Comparison of ENCODE assay signal across 10 mouse cellular contexts in the genomic region with DNA sequence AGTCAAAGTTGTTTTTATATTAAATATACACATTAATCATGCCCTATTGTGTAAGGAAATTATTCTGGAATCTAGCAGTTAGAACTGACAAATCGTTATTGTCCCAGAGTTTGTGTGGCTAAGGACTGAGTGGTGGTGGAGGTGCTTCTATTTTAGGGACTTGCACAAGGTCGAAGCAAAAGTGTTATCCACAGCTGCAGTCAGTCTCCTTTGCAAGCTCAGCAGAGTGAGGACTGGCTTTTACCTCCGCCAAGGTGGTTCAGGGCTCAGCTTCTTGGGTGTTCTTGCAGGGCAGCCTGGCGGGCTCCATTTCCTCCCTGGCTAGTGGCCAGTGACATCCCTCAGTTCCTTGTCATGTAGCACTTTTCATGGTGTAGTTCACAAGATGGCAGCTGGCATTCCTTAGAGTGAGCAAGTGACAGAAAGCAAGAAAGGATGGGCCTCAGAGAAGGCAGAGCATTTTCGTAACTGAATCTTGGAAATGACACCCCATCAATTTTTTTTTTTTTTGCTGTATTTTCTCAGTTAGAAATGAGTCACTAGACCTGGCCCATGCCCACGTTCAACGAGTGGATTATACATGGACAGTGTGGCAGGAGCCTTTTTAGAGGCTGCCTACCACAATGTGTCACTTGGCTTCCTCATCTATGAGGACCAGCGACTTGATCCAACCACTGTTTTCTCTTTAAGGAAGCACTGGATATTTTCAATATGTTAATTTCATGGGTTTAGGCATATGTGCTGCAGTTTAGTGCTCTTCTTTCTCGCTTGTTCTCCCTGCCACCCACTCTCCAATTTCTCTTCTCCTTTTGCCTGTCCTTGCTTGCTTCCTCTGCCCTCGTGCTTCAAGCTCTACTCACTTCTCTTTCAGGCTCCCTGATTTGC.
A peak's percentile ranks its signal among the peaks of the same experiment; 100 is the strongest.
DNase-seq lines count a peak whose midpoint lies in the region; ATAC-seq and TF ChIP-seq lines count a peak whose summit lies in the region.
"Had no signal": no experiment of that assay in that cellular context is flagged by ENCODE, and none has a peak within 500 bp of the region (broad histone marks: within the 10 kb centered on the region; RNA-seq: fewer than 3 reads in every experiment).

No protein-coding gene starts in this region.

- 88% methylated on average over 10 of the region's 10 CpGs for WGBS in midbrain, embryonic 13.5 days

- no peaks in the 10 kb centered on the region for H3K79me2 ChIP-seq in MEL (ENCODE audit: control insufficient read depth, insufficient read depth, low read length, poor library complexity)

- H3K4me1 ChIP-seq in MEL (ENCODE audit: control insufficient read depth in 1 of 2, insufficient read depth in 2 of 2, low read length in 2 of 2): peaks cover 8 to 18% of the 10 kb centered on the region in 2 experiments
- H3K4me1 ChIP-seq in megakaryocyte, embryonic 14.5 days: peaks cover 33% of the 10 kb centered on the region
- no peaks in the 10 kb centered on the region for H3K4me1 ChIP-seq in midbrain, embryonic 13.5 days (replicated peaks)

- no peak overlapping the region for H3K4me2 ChIP-seq in midbrain, embryonic 13.5 days (replicated peaks)
- H3K4me2 ChIP-seq: hindbrain, embryonic 14.5 days had no signal

- peaks cover 0 to 12% of the 10 kb centered on the region in 2 experiments; a peak in 2 of 4 replicates for H3K36me3 ChIP-seq in MEL (ENCODE audit: control insufficient read depth in 1 of 2, insufficient read depth in 2 of 2, low read length in 2 of 2)
- H3K36me3 ChIP-seq in megakaryocyte, embryonic 14.5 days (replicated peaks; ENCODE audit: low read length): no peaks in the 10 kb centered on the region
- H3K36me3 ChIP-seq in midbrain, embryonic 13.5 days: no peaks in the 10 kb centered on the region

- no peak for TF ChIP-seq RAD21 in MEL (IDR thresholded peaks at IDR 0.05; ENCODE audit: low read depth, low read length)

- no peak overlapping the region; the same call in 1 of the 2 replicates for H3K27ac ChIP-seq in MEL (ENCODE audit: control insufficient read depth, low read depth, low read length)
- no peak overlapping the region for H3K27ac ChIP-seq in midbrain, embryonic 13.5 days
- H3K27ac ChIP-seq: hindbrain, embryonic 14.5 days had no signal

- no peak for TF ChIP-seq POLR2A in MEL (IDR thresholded peaks at IDR 0.05; ENCODE audit: control insufficient read depth in 1 of 2, insufficient read depth in 1 of 2, low read depth in 1 of 2, low read length in 2 of 2, poor library complexity in 1 of 2)

- H3K27me3 ChIP-seq in MEL (ENCODE audit: control insufficient read depth in 1 of 2, insufficient read depth in 2 of 2, low read length in 2 of 2): no peaks in the 10 kb centered on the region
- no peaks in the 10 kb centered on the region for H3K27me3 ChIP-seq in megakaryocyte, embryonic 14.5 days (replicated peaks)
- H3K27me3 ChIP-seq in midbrain, embryonic 13.5 days: no peaks in the 10 kb centered on the region

- peak; percentile 46 to 49 for DNase-seq in heart, adult 18-20 months
- no peak for DNase-seq in heart, adult 8-10 months (ENCODE audit: low spot score)
- DNase-seq in MEL (ENCODE audit: low read depth, low spot score): peak; percentile 28
- no peak for DNase-seq in spleen, adult 12 weeks (ENCODE audit: low spot score)
- DNase-seq in layer of hippocampus, postnatal 14 days (ENCODE audit: low spot score in 2 of 2): no peak

- no peaks in the 10 kb centered on the region for H3K9me3 ChIP-seq in MEL (replicated peaks; ENCODE audit: insufficient read depth, low read length)
- no peaks in the 10 kb centered on the region for H3K9me3 ChIP-seq in megakaryocyte, embryonic 14.5 days
- no peaks in the 10 kb centered on the region for H3K9me3 ChIP-seq in midbrain, embryonic 13.5 days

- no peak overlapping the region for H3K4me3 ChIP-seq in MEL (ENCODE audit: control insufficient read depth in 1 of 2, insufficient read depth in 1 of 2, low read depth in 2 of 2, low read length in 2 of 2)
- peak overlapping the region; percentile 64 for H3K4me3 ChIP-seq in megakaryocyte, embryonic 14.5 days (replicated peaks)
- H3K4me3 ChIP-seq in midbrain, embryonic 13.5 days (replicated peaks): no peak overlapping the region
- H3K4me3 ChIP-seq: myocyte had no signal

- peak; percentile 40 to 51; a peak in 3 of 4 replicates for ATAC-seq in hematopoietic stem cell, adult 5-6 weeks (replicated peaks in 1 of 2; ENCODE audit: insufficient read depth in 1 of 2, low FRiP score in 2 of 2, low TSS enrichment in 1 of 2, low read depth in 1 of 2, poor library complexity in 2 of 2, severe bottlenecking in 2 of 2)
- no peak for ATAC-seq in midbrain, embryonic 13.5 days

- TF ChIP-seq EP300 in MEL (IDR thresholded peaks at IDR 0.05; ENCODE audit: low read depth in 1 of 2, low read length in 2 of 2): no peak

- no peak overlapping the region for H3K9ac ChIP-seq in MEL (ENCODE audit: control insufficient read depth, low read depth, low read length, poor library complexity, severe bottlenecking)
- no peak overlapping the region for H3K9ac ChIP-seq in midbrain, embryonic 13.5 days (replicated peaks)
- H3K9ac ChIP-seq: hindbrain, embryonic 14.5 days had no signal

- TF ChIP-seq CTCF in MEL (IDR thresholded peaks at IDR 0.05 in 2 of 3, conservative IDR thresholded peaks at IDR 0.05 in 1 of 3; ENCODE audit: control insufficient read depth in 1 of 3, insufficient read depth in 1 of 3, low read depth in 2 of 3, low read length in 3 of 3, poor library complexity in 1 of 3, severe bottlenecking in 1 of 3): no peak

TF ChIP-seq in MEL, 35 proteins besides CTCF, POLR2A, EP300 and RAD21:
- TF ChIP-seq NELFE (IDR thresholded peaks at IDR 0.05; ENCODE audit: low read depth, low read length) (no peak), MAX (IDR thresholded peaks at IDR 0.05; ENCODE audit: low read length) (no peak), MYB (IDR thresholded peaks at IDR 0.05; ENCODE audit: low read depth, low read length) (no peak)
TF ChIP-seq in MEL: peak in this region for 0.

Comparison
In these comparisons a context has a peak if more than half of its experiments do, and no peak if none do; other contexts are left out.
1. DNase-seq: peak in heart, adult 18-20 months (2 of 2) and MEL (single experiment); none in heart, adult 8-10 months (single experiment), spleen, adult 12 weeks (single experiment) and layer of hippocampus, postnatal 14 days (0 of 2).